Mouse (Mus musculus) limb, embryonic 13.5 days (tissue): ENCODE measurements around the gene Tctex1d4. TPM values are rescaled to one million over a fixed set of nuclear protein-coding genes. Genes with fewer than 3 reads are reported as not detected.

Source experiments
- ATAC-seq: fragments of 200-750 bp; cut with Nextera tagmentation; 2 replicates; pipeline ENCODE4 v1.8.0; 2017; ENCODE audit warnings: low read depth, moderate number of reproducible peaks, moderate TSS enrichment; ENCODE audit not compliant: low FRiP score
- H3K27ac ChIP-seq: fragments of 300-500 bp; sonication (generic); 2 replicates; pipeline ENCODE4 v1.5.1; 2015; ENCODE audit warnings: inconsistent platforms, mild to moderate bottlenecking, moderate library complexity
- H3K27me3 ChIP-seq: fragments of 300-500 bp; sonication (generic); 2 replicates; pipeline ENCODE4 v1.6.1; 2015; ENCODE audit warnings: mild to moderate bottlenecking, inconsistent platforms
- H3K36me3 ChIP-seq: fragments of 300-500 bp; sonication (generic); 2 replicates; pipeline ENCODE4 v1.6.1; 2015; ENCODE audit warnings: inconsistent platforms, mild to moderate bottlenecking, moderate library complexity
- H3K4me1 ChIP-seq: fragments of 300-500 bp; sonication (generic); 2 replicates; pipeline ENCODE4 v1.6.1; 2015; ENCODE audit warnings: inconsistent platforms
- H3K4me2 ChIP-seq: fragments of 300-500 bp; sonication (generic); replicated peaks from 2 replicates; pipeline ENCODE4 v1.6.1; 2015; ENCODE audit warnings: inconsistent platforms, mild to moderate bottlenecking, moderate library complexity
- H3K4me3 ChIP-seq: fragments of 300-500 bp; sonication (generic); 2 replicates; pipeline ENCODE4 v1.5.1; 2015; ENCODE audit warnings: moderate library complexity, mild to moderate bottlenecking, inconsistent platforms
- H3K9ac ChIP-seq: fragments of 300-500 bp; sonication (generic); 2 replicates; pipeline ENCODE4 v1.6.1; 2015; ENCODE audit warnings: mild to moderate bottlenecking, inconsistent platforms
- H3K9me3 ChIP-seq: fragments of 300-500 bp; sonication (generic); 2 replicates; pipeline ENCODE4 v1.6.1; 2016; ENCODE audit warnings: inconsistent platforms
- whole genome bisulfite sequencing: fragments of 180-500 bp; shearing (Covaris S2); methylation state at CpG from one replicate; pipeline ENCODE4 v1.1.7; 2015; 5-methylcytosine and 5-hydroxymethylcytosine counted together
- polyA plus RNA-seq: library from polyadenylated mRNA; unstranded; fragments of >200 nt; fragmentation: Nextera tagmentation; extraction: Ambion mirVana; gene quantifications from 2 replicates; pipeline ENCODE4 v1.2.1, GENCODE M21; 2015

Gene Tctex1d4
- polyA plus RNA-seq, 1 experiment from 2014 or later, result not detected

DNA sequence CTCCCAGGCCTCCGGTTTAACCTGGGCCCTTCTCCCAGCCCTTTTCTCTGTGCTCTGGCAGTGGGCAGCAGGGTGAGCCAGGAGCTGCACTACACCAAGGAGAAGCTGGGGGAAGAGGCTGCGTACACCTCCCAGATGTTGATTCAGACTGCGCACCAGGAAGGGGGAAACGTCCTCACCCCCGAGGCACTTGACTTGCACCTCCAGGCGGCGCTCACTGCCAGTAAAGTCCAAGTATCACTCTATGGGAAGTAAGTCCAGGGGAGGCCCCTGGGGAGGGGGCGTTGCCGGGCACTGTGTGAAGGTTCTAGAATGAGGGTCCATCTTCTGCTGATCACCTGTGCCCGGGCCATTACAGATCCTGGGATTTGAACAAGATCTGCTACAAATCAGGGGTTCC, 21.9 kb upstream of the Tctex1d4 start:
- H3K27me3 ChIP-seq, result no peaks in the 10 kb centered on the region
- no peak overlapping the region for H3K27ac ChIP-seq
- no peak for ATAC-seq
- peaks cover 12% of the 10 kb centered on the region; the same call in 1 of the 2 replicates for H3K4me1 ChIP-seq
- no peak overlapping the region for H3K9ac ChIP-seq
- no peaks in the 10 kb centered on the region for H3K9me3 ChIP-seq
- H3K4me3 ChIP-seq, result no peak overlapping the region
- 84% methylated on average over 10 of the region's 10 CpGs for WGBS
- peaks cover 30% of the 10 kb centered on the region for H3K36me3 ChIP-seq
- H3K4me2 ChIP-seq, result no peak overlapping the region

DNA sequence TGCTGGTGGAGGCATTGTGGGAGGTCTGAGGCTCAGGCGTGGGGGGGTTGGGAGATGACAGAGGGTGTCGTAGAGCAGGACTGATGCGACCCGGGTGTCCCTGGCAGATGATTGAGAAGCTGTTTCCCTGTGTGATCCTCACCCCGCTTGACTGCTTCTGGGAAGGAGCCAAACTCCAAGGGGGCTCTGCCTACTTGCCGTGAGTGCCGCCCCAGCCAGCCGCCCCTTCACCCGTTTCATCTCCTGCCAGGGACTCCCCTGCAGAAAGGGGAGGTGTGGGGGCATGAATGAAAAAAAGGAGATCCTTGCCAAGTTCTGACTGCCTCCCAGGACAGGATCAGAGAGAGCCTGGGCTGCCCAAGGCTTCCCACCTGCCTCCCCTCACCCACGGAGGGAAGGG, 21.5 kb upstream of the Tctex1d4 start:
- 62% methylated on average over 10 of the region's 10 CpGs for WGBS
- no peak for ATAC-seq
- H3K27ac ChIP-seq, result no peak overlapping the region

DNA sequence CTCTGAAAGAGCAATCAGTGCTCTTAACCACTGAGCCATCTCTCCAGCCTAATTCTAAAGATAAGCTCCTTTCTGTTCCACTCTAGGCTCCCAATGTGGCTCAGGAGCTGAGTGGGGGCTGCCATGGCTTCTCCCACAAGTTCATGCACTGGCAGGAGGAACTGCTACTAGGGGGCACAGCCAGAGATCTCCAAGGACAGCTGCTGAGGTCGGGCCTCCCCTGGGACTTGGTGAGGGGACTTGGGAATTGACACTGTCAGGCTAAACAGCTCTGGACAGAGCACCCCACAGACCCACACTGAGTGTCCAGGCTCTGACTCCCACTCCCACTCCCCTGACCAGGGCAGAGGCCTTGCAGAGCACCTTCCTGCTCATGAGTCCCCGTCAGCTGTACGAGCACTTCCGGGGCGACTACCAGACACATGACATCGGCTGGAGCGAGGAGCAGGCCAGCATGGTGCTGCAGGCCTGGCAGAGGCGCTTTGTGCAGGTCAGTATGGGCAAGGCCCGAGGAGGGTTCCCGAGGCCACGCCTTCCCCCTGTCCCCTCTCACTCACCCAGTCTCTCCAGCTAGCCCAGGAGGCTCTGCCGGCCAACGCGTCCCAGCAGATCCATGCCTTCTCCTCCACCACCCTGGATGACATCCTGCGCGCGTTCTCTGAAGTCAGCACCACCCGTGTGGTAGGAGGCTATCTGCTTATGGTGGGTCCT, 18.6 kb upstream of the Tctex1d4 start:
- Histone ChIP-seq H3K27ac (no peak overlapping the region), H3K9ac (no peak overlapping the region), H3K36me3 (peaks cover 52% of the 10 kb centered on the region), H3K4me3 (no peak overlapping the region), H3K9me3 (no peaks in the 10 kb centered on the region), H3K4me2 (no peak overlapping the region), H3K27me3 (no peaks in the 10 kb centered on the region), H3K4me1 (peaks cover 4% of the 10 kb centered on the region; the same call in 1 of the 2 replicates)
- 87% methylated on average over 18 of the region's 18 CpGs for WGBS
- no peak for ATAC-seq

More for the DNA sequence above, 21.5 kb upstream of the Tctex1d4 start:
- Histone ChIP-seq H3K4me3 (no peak overlapping the region), H3K4me2 (no peak overlapping the region), H3K27me3 (no peaks in the 10 kb centered on the region), H3K4me1 (peaks cover 12% of the 10 kb centered on the region; the same call in 1 of the 2 replicates), H3K9ac (no peak overlapping the region), H3K36me3 (peaks cover 35% of the 10 kb centered on the region), H3K9me3 (no peaks in the 10 kb centered on the region)

DNA sequence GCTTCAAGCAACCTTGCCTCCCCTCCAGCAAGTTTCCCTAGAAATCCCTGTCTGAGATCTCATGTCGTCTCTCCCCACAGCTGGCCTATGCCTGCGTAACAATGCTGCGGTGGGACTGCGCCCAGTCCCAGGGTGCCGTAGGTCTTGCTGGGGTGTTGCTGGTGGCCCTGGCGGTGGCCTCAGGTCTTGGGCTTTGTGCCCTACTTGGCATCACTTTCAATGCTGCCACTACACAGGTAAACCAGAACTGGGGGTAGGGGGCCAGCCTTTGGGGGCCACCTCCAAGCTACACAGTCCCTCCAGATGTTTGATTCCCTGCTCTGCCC, 18.1 kb upstream of the Tctex1d4 start:
- Histone ChIP-seq H3K27me3 (no peaks in the 10 kb centered on the region), H3K4me3 (no peak overlapping the region), H3K9me3 (no peaks in the 10 kb centered on the region), H3K27ac (no peak overlapping the region), H3K4me1 (peaks cover 4% of the 10 kb centered on the region; the same call in 1 of the 2 replicates), H3K9ac (no peak overlapping the region), H3K36me3 (peaks cover 57% of the 10 kb centered on the region), H3K4me2 (no peak overlapping the region)
- ATAC-seq, result no peak
- 99% methylated on average over 6 of the region's 6 CpGs for WGBS

DNA sequence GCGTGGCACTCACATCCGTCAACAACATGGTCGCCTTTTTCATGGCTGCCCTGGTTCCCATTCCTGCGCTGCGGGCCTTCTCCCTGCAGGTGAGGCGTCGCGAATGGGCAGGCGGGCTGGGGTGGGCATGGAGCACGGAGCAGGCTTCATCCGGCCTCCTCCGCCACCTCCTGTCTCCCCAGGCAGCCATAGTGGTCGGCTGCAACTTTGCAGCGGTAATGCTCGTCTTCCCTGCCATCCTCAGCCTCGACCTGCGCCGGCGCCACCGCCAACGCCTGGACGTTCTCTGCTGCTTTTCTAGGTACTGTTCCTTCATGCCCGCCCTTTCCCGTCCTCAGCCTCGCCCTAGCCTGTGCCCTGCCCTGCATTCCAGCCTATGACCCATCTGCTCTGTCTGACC, 17.3 kb upstream of the Tctex1d4 start:
- H3K4me3 ChIP-seq, result no peak overlapping the region
- H3K27ac ChIP-seq, result no peak overlapping the region
- H3K4me2 ChIP-seq, result no peak overlapping the region
- no peak for ATAC-seq
- H3K4me1 ChIP-seq, result peaks cover 4% of the 10 kb centered on the region; the same call in 1 of the 2 replicates
- H3K27me3 ChIP-seq, result no peaks in the 10 kb centered on the region
- H3K9ac ChIP-seq, result no peak overlapping the region
- 92% methylated on average over 25 of the region's 25 CpGs for WGBS
- H3K9me3 ChIP-seq, result no peaks in the 10 kb centered on the region
- H3K36me3 ChIP-seq, result peaks cover 65% of the 10 kb centered on the region

DNA sequence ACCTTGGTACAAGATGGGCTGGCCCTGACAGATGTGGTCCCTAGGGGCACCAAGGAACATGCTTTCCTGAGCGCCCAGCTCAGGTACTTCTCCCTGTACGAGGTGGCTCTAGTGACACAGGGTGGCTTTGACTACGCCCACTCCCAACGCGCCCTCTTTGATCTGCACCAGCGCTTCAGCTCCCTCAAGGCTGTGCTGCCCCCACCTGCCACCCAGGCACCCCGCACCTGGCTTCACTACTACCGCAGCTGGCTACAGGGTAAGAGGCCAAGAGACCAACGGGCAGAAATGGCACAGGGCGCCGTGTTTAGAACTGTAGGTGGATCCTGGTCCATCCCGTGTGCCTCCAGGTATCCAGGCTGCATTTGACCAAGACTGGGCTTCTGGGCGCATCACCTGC, 16.3 kb upstream of the Tctex1d4 start:
- peaks cover 72% of the 10 kb centered on the region for H3K36me3 ChIP-seq
- no peak overlapping the region for H3K4me3 ChIP-seq

DNA sequence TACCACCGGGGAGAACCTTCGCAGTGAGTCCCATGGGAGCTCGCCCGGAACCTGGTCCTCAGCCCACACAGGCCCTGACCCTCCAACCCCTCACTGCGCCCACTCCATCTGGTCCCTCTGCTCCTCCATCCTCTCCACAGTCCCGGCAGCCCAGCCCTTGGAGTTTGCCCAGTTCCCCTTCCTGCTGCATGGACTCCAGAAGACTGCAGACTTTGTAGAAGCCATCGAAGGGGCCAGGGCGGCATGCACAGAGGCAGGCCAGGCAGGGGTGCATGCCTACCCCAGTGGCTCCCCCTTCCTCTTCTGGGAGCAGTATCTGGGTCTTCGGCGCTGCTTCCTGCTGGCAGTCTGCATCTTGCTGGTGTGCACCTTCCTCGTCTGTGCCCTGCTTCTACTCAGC, 15.6 kb upstream of the Tctex1d4 start:
- H3K4me1 ChIP-seq, result no peaks in the 10 kb centered on the region
- no peak for ATAC-seq
- no peaks in the 10 kb centered on the region for H3K9me3 ChIP-seq
- H3K27ac ChIP-seq, result no peak overlapping the region
- no peak overlapping the region for H3K9ac ChIP-seq
- no peak overlapping the region for H3K4me2 ChIP-seq
- H3K36me3 ChIP-seq, result peaks cover 65% of the 10 kb centered on the region
- 96% methylated on average over 11 of the region's 11 CpGs for WGBS
- no peak overlapping the region for H3K4me3 ChIP-seq
- no peaks in the 10 kb centered on the region for H3K27me3 ChIP-seq

More for the DNA sequence above, 16.3 kb upstream of the Tctex1d4 start:
- H3K4me1 ChIP-seq, result peaks cover 2% of the 10 kb centered on the region; the same call in 1 of the 2 replicates
- no peaks in the 10 kb centered on the region for H3K9me3 ChIP-seq
- WGBS, result 87% methylated on average over 13 of the region's 13 CpGs
- H3K9ac ChIP-seq, result no peak overlapping the region
- H3K4me2 ChIP-seq, result no peak overlapping the region
- no peak for ATAC-seq
- H3K27me3 ChIP-seq, result no peaks in the 10 kb centered on the region
- H3K27ac ChIP-seq, result no peak overlapping the region

DNA sequence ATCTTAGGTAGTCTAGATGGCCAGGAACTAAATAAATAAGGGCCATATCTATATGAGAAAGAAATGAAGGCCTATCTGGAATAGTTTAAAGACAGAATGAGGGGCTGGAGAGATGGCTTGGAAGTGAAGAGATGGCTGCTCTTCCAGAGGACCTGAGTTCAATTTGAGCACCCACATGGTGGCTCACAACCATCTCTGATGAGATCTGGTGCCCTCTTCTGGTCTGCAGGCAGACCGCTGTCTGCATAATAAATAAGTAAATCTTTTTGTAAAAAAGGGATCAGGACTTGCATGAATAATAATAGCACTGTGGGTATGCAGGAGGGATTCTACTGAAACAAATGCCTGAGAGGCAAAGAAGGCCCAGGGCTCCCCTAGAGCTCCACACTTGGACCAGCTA, 13.4 kb upstream of the Tctex1d4 start:
- Histone ChIP-seq H3K9me3 (no peaks in the 10 kb centered on the region), H3K9ac (no peak overlapping the region), H3K27me3 (no peaks in the 10 kb centered on the region), H3K4me2 (no peak overlapping the region), H3K36me3 (peaks cover 60% of the 10 kb centered on the region), H3K4me3 (no peak overlapping the region), H3K27ac (no peak overlapping the region), H3K4me1 (no peaks in the 10 kb centered on the region)
- no peak for ATAC-seq
- WGBS, result 83% methylated on average over 1 of the region's 1 CpGs

DNA sequence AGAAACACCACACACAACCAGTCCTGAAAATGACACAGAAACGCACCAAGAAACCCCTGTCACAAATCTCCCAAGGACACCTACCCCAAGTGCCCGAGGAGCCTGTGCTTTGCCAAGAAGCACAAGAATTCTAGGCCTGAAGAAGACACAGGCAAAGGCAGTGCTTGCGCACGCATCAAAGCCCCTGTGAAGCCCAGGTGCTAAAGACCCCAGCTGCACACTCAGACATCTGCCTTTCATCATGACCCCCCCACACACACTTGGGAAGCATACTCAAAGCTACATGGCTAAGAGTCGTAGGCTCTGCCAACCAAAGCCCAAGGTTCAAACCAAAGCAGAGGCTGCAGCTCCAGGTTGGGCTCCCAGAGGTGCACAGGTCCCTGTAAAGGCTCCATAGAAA, 11.0 kb upstream of the Tctex1d4 start:
- H3K9me3 ChIP-seq, result no peaks in the 10 kb centered on the region
- no peak overlapping the region for H3K4me2 ChIP-seq
- 66% methylated on average over 5 of the region's 5 CpGs for WGBS
- peaks cover 36% of the 10 kb centered on the region for H3K36me3 ChIP-seq
- no peak overlapping the region for H3K27ac ChIP-seq
- H3K9ac ChIP-seq, result no peak overlapping the region
- no peak for ATAC-seq
- H3K4me1 ChIP-seq, result peaks cover 3% of the 10 kb centered on the region
- no peak overlapping the region for H3K4me3 ChIP-seq
- no peaks in the 10 kb centered on the region for H3K27me3 ChIP-seq

DNA sequence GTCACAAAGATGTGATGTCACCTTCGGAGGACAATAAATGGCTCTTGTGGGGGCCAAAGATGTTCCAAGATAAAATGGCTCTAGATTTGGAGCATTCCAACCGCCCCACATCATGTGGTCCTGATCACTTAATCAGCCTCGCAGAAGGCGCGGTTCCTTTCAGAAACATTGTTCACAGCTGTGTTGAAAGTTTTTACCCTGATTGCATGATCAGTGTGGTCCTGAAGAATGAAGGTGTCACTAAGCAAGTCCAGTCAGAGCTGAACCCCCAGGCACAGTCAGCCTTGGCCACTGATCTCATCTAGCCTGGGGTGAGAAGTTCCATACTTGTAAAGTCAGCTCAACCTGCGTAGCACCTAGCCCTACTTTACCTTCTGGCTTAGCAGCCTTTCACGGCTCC, 8.7 kb upstream of the Tctex1d4 start:
- no peak overlapping the region for H3K4me3 ChIP-seq
- peaks cover 7% of the 10 kb centered on the region for H3K4me1 ChIP-seq
- H3K9ac ChIP-seq, result no peak overlapping the region
- H3K36me3 ChIP-seq, result peaks cover 20% of the 10 kb centered on the region
- H3K9me3 ChIP-seq, result no peaks in the 10 kb centered on the region
- WGBS, result 89% methylated on average over 7 of the region's 7 CpGs
- H3K27me3 ChIP-seq, result no peaks in the 10 kb centered on the region
- H3K4me2 ChIP-seq, result no peak overlapping the region
- no peak for ATAC-seq
- no peak overlapping the region for H3K27ac ChIP-seq

DNA sequence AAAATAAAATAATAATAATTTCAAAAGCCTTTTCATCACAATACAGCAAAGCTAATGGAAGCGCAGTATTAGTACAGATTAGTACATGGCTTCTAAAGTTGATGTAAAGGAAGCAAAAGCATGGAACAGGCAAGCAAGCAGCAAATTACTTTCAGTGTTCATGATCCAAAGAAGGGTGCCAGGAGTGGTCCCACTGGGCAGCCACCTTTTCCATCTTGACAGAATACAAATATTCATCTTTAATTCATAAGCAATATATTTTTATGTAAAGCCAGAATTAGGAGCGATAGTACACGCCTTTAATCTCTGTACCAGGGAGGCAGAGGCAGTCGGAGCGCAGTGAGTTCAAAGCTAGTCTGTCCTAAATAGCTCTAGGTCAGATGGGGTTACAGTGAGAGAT, 7.0 kb upstream of the Tctex1d4 start:
- peaks cover 10% of the 10 kb centered on the region for H3K4me1 ChIP-seq
- H3K9ac ChIP-seq, result peak overlapping the region; percentile 73
- H3K9me3 ChIP-seq, result no peaks in the 10 kb centered on the region
- WGBS, result 76% methylated on average over 5 of the region's 5 CpGs
- peak overlapping the region; percentile 58 for H3K4me3 ChIP-seq
- H3K36me3 ChIP-seq, result peaks cover 4% of the 10 kb centered on the region
- no peaks in the 10 kb centered on the region for H3K27me3 ChIP-seq
- H3K4me2 ChIP-seq, result peak overlapping the region; percentile 100
- no peak overlapping the region for H3K27ac ChIP-seq
- ATAC-seq, result no peak

DNA sequence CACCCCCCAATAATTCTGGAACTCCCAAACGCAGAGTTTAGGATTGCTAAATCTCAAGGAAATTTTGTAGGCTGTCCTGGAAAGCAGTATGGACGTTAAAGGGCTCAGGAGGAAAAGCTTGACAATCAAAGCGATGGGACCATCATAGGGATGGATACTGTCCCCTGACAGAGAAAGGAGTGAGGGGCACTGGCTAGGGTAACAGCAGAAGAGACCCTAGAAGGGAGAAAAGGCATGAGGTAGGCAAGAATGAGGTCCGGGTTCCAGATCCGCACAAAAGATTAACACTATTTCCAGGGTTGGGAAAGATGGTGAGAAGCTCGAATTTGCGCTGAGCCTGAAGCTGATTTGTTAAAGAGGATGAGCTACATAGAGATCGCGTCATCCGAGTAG, 6.5 kb upstream of the Tctex1d4 start:
- Histone ChIP-seq H3K4me1 (peaks cover 14% of the 10 kb centered on the region), H3K36me3 (no peaks in the 10 kb centered on the region), H3K4me3 (peak overlapping the region; percentile 58), H3K27ac (peak overlapping the region; percentile 80), H3K9me3 (no peaks in the 10 kb centered on the region), H3K9ac (peak overlapping the region; percentile 73), H3K4me2 (peak overlapping the region; percentile 100), H3K27me3 (no peaks in the 10 kb centered on the region)
- 6% methylated on average over 10 of the region's 10 CpGs for WGBS
- ATAC-seq, result peak; percentile 6; the same call in 1 of the 2 replicates
